Mouse (Mus musculus) embryonic facial prominence, embryonic 14.5 days (tissue): Measurements from ENCODE around the gene Herc1. TPM values are rescaled to one million over a fixed set of nuclear protein-coding genes. Genes with fewer than 3 reads are reported as not detected.

Experiments
- ATAC-seq: fragments of 200-750 bp; cut with Nextera tagmentation; 2 replicates; pipeline ENCODE4 v1.8.0; 2017; ENCODE audit warnings: low read depth, moderate number of reproducible peaks, moderate TSS enrichment
- DNase-seq: peaks from one replicate; pipeline ENCODE4 v3.0.0-alpha.2; 2015; ENCODE audit warnings: low spot score
- H3K27ac ChIP-seq: fragments of 300-500 bp; sonication (generic); replicated peaks from 2 replicates; pipeline ENCODE4 v1.5.1; 2014; ENCODE audit warnings: low read depth, mild to moderate bottlenecking, low read length, moderate library complexity
- H3K27me3 ChIP-seq: fragments of 300-500 bp; sonication (generic); replicated peaks from 2 replicates; pipeline ENCODE4 v1.6.1; 2014; ENCODE audit warnings: low read length; ENCODE audit not compliant: control insufficient read depth, insufficient read depth
- H3K36me3 ChIP-seq: fragments of 300-500 bp; sonication (generic); 2 replicates; pipeline ENCODE4 v1.6.1; 2014; ENCODE audit warnings: low read length, mixed read lengths; ENCODE audit not compliant: control insufficient read depth, insufficient read depth
- H3K4me1 ChIP-seq: fragments of 300-500 bp; sonication (generic); 2 replicates; pipeline ENCODE4 v1.6.1; 2014; ENCODE audit warnings: antibody characterized with exemption, low read length; ENCODE audit not compliant: control insufficient read depth, insufficient read depth
- H3K4me2 ChIP-seq: fragments of 300-500 bp; sonication (generic); 2 replicates; pipeline ENCODE4 v1.6.1; 2014; ENCODE audit warnings: low read depth, mild to moderate bottlenecking, low read length, moderate library complexity, mixed read lengths
- H3K4me3 ChIP-seq: fragments of 300-500 bp; sonication (generic); 2 replicates; pipeline ENCODE4 v1.5.1; 2014; ENCODE audit warnings: low read depth, mild to moderate bottlenecking, low read length
- H3K9ac ChIP-seq: fragments of 300-500 bp; sonication (generic); 2 replicates; pipeline ENCODE4 v1.6.1; 2014; ENCODE audit warnings: low read depth, mild to moderate bottlenecking, low read length, moderate library complexity, mixed read lengths
- H3K9me3 ChIP-seq: fragments of 300-500 bp; sonication (generic); 2 replicates; pipeline ENCODE4 v1.6.1; 2016; ENCODE audit warnings: low read length; ENCODE audit not compliant: control insufficient read depth
- WGBS: fragments of 180-500 bp; shearing (Covaris S2); extraction: QIAGEN DNeasy Blood & Tissue Kit; methylation state at CpG from one replicate; pipeline ENCODE4 v1.1.7; 2014; 5-methylcytosine and 5-hydroxymethylcytosine counted together
- polyA plus RNA-seq: library from polyadenylated mRNA; unstranded; fragments of >200 nt; fragmentation: Nextera tagmentation; extraction: Ambion mirVana; gene quantifications from 2 replicates; pipeline ENCODE4 v1.2.1, GENCODE M21; 2014

Gene Herc1
- polyA plus RNA-seq, 1 experiment from 2014 or later = 20.0 TPM

DNA sequence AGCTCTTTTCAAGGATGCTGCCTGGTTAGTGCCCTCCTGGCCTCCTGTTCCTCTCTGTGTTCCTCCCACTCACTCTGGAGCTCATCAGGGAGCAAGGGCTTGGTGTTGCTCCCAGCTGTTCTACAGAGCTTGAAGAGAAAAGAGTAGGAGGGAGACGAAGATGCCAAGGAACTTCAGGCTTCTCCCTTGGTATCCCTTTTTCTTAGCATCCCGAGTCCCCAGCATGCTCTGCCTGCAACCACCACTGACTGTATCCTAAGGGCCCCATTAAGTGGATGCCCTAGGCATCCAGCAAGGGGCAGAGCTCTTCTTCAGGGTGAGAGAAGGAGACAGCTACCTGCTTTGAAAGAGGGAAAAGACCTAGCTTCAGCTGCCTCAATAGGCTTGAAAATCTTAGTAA, 33.6 kb upstream of the Herc1 start:
- Histone ChIP-seq H3K4me3 (no peak overlapping the region), H3K36me3 (no peaks in the 10 kb centered on the region), H3K27me3 (no peaks in the 10 kb centered on the region), H3K9ac (no peak overlapping the region), H3K4me2 (no peak overlapping the region), H3K4me1 (no peaks in the 10 kb centered on the region), H3K9me3 (no peaks in the 10 kb centered on the region), H3K27ac (no peak overlapping the region)
- DNase-seq (no peak), ATAC-seq (no peak)
- 78% methylated on average over 2 of the region's 2 CpGs for WGBS

- 88% methylated on average over 7 of the region's 7 CpGs for WGBS
- Histone ChIP-seq H3K4me1 (no peaks in the 10 kb centered on the region), H3K4me2 (no peak overlapping the region)
Observed at GRCm38 (mm10) chr9:66322010-66322931, 28.0 kb upstream of the Herc1 start.

GRCm38 (mm10) chr9:66326879-66327278, 23.4 kb upstream of the Herc1 start:
- no peaks in the 10 kb centered on the region for H3K4me1 ChIP-seq
- no peak overlapping the region for H3K27ac ChIP-seq
- H3K9me3 ChIP-seq = no peaks in the 10 kb centered on the region
- H3K9ac ChIP-seq = no peak overlapping the region
- H3K4me3 ChIP-seq = no peak overlapping the region
- no peaks in the 10 kb centered on the region for H3K36me3 ChIP-seq
- ATAC-seq (no peak), DNase-seq (no peak)
- H3K4me2 ChIP-seq = no peak overlapping the region
- no peaks in the 10 kb centered on the region for H3K27me3 ChIP-seq
- WGBS = 74% methylated on average over 2 of the region's 2 CpGs

More at GRCm38 (mm10) chr9:66322010-66322931, 28.0 kb upstream of the Herc1 start:
- ATAC-seq = no peak
- Histone ChIP-seq H3K27me3 (no peaks in the 10 kb centered on the region), H3K4me3 (no peak overlapping the region), H3K9me3 (no peaks in the 10 kb centered on the region), H3K27ac (no peak overlapping the region), H3K36me3 (no peaks in the 10 kb centered on the region), H3K9ac (no peak overlapping the region)
- no peak for DNase-seq

- H3K27me3 ChIP-seq = no peaks in the 10 kb centered on the region
- no peaks in the 10 kb centered on the region for H3K9me3 ChIP-seq
- no peaks in the 10 kb centered on the region for H3K36me3 ChIP-seq
- H3K4me3 ChIP-seq = no peak overlapping the region
- DNase-seq = no peak
- ATAC-seq = no peak
- no peaks in the 10 kb centered on the region for H3K4me1 ChIP-seq
- H3K4me2 ChIP-seq = no peak overlapping the region
- H3K27ac ChIP-seq = no peak overlapping the region
- WGBS = 21% methylated on average over 6 of the region's 6 CpGs
- H3K9ac ChIP-seq = no peak overlapping the region
Observed at GRCm38 (mm10) chr9:66329474-66329873, 20.8 kb upstream of the Herc1 start.

- no peaks in the 10 kb centered on the region for H3K36me3 ChIP-seq
- no peaks in the 10 kb centered on the region for H3K4me1 ChIP-seq
- H3K27me3 ChIP-seq = no peaks in the 10 kb centered on the region
- no peak overlapping the region for H3K27ac ChIP-seq
- H3K9ac ChIP-seq = no peak overlapping the region
- no peak for DNase-seq
- H3K9me3 ChIP-seq = no peaks in the 10 kb centered on the region
- no peak overlapping the region for H3K4me3 ChIP-seq
- no peak for ATAC-seq
- H3K4me2 ChIP-seq = no peak overlapping the region
- 66% methylated on average over 3 of the region's 3 CpGs for WGBS
Observed at GRCm38 (mm10) chr9:66330437-66330836, 19.8 kb upstream of the Herc1 start.

DNA sequence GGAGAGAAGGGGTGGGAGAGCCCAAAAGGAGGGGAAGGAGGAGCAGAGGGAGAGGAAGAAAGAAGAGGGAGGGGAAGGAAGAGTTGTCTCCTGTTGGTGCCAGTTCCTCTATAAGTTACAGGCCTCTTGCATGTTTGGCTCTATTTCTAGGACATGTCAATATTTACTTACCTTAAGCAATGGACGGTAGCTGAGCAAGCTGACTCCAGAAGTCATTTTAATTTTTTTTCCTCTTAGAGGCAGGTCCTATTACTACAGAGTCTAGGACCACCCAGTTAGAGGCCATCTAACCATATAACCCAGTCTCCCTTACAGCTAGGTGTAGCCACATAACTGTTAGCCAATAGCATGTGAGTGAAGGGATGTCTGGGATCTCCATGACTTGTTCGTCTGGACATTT, 18.7 kb upstream of the Herc1 start:
- H3K4me1 ChIP-seq = no peaks in the 10 kb centered on the region
- ATAC-seq (no peak), DNase-seq (no peak)
- no peaks in the 10 kb centered on the region for H3K27me3 ChIP-seq
- H3K9ac ChIP-seq = no peak overlapping the region
- H3K9me3 ChIP-seq = no peaks in the 10 kb centered on the region
- H3K4me3 ChIP-seq = no peak overlapping the region
- H3K27ac ChIP-seq = no peak overlapping the region
- WGBS = 70% methylated on average over 2 of the region's 2 CpGs
- no peaks in the 10 kb centered on the region for H3K36me3 ChIP-seq
- H3K4me2 ChIP-seq = no peak overlapping the region

DNA sequence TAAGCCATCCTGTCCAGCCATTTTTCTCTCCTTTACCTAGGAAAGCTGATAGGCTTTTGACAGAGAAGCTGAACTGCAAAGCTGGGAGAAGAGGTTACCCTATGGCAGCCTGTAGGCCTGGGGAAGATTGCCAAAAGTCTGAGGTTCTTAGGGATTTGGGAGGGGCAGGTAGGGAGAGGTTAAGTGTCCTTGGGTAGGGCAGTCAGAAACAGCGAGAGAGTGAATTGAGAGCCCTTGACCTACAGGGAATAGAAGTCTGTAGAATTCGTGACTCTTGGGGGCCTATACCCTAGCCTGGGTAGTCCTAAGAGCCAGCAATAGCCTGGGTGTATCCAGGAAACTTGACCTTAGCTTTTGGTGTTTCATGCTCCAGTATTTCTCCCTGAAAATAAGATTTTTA, 17.9 kb upstream of the Herc1 start:
- Histone ChIP-seq H3K9ac (no peak overlapping the region), H3K9me3 (no peaks in the 10 kb centered on the region), H3K27me3 (no peaks in the 10 kb centered on the region), H3K4me1 (no peaks in the 10 kb centered on the region), H3K4me3 (no peak overlapping the region), H3K27ac (no peak overlapping the region), H3K36me3 (no peaks in the 10 kb centered on the region), H3K4me2 (no peak overlapping the region)
- DNase-seq = no peak
- ATAC-seq = no peak
- 79% methylated on average over 2 of the region's 2 CpGs for WGBS

- H3K27ac ChIP-seq = no peak overlapping the region
- no peak overlapping the region for H3K4me3 ChIP-seq
- no peak overlapping the region for H3K4me2 ChIP-seq
- H3K9ac ChIP-seq = no peak overlapping the region
- no peaks in the 10 kb centered on the region for H3K36me3 ChIP-seq
- H3K9me3 ChIP-seq = no peaks in the 10 kb centered on the region
- H3K4me1 ChIP-seq = no peaks in the 10 kb centered on the region
- no peak for DNase-seq
- ATAC-seq = no peak
- H3K27me3 ChIP-seq = no peaks in the 10 kb centered on the region
Observed at GRCm38 (mm10) chr9:66337280-66337679, 13.0 kb upstream of the Herc1 start.
